Mouse (Mus musculus): Measurements from ENCODE around the gene Irgm2. TPM values are rescaled to one million over a fixed set of nuclear protein-coding genes. Genes with fewer than 3 reads are reported as not detected.
"Not testable (repeated sequence)": the region's sequence is repeated elsewhere in the genome, so short reads cannot be mapped to it uniquely, and the experiment has no call there.

Irgm2 gene
- total RNA-seq, 2 experiments from 2014 or later: 1.8 to 2.8 TPM

GRCm38 (mm10) chr11:58211062-58211681 lies 11.8 kb downstream of the Irgm2 start:
- DNase-seq (ENCODE audit: low spot score in 2 of 2): no peak

GRCm38 (mm10) chr11:58211682-58212067 lies 12.3 kb downstream of the Irgm2 start:
- DNase-seq (ENCODE audit: low spot score in 2 of 2): no peak
- intact Hi-C loops (cut with DNase I): no loop called here

More at GRCm38 (mm10) chr11:58211062-58211681, 11.8 kb downstream of the Irgm2 start:
- intact Hi-C loops (cut with DNase I): no loop called here

DNA sequence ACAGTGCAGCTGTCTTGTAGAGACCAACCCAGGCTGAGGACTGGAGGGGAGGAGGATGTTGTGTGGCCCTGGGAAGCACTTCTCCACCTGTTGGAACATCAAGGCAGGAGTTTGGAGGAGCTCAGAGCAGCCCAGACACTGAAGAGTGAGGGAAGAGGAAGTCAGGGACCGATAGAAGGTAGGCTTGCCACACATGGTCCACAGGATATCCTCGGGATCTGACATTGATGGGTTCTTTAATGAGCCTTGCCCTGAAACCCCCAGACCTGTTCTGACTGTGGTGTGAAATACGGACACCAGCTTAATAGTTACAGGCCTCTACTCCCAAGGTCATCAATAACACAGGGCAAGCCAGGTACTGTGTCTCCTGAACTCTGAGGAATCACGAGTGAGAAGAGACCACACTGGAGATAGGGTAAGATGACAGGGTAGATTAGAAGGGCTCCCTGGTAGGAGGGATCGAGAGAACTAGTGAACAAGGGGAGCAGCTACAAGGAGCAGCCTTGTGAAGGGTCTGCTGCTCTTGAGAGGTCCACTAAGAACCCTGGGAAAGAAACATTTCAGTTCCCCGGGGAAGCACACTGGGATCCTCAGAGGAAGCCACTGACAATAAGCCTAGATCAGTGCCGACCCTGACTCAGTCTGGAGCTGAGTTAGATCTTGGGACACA lies 14.4 kb downstream of the Irgm2 start:
- intact Hi-C loops (cut with DNase I): no loop called here
- no peak for DNase-seq (ENCODE audit: low spot score in 2 of 2)

GRCm38 (mm10) chr11:58214391-58215048 lies 15.1 kb downstream of the Irgm2 start:
- DNase-seq (ENCODE audit: low spot score in 2 of 2): peak in 1 of 2 experiments; percentile 70
- intact Hi-C loops (cut with DNase I): no loop called here

- DNase-seq (ENCODE audit: low spot score in 2 of 2); intact Hi-C loops (cut with DNase I): not testable (repeated sequence)
Measured at GRCm38 (mm10) chr11:58215049-58215430, 15.6 kb downstream of the Irgm2 start.

DNA sequence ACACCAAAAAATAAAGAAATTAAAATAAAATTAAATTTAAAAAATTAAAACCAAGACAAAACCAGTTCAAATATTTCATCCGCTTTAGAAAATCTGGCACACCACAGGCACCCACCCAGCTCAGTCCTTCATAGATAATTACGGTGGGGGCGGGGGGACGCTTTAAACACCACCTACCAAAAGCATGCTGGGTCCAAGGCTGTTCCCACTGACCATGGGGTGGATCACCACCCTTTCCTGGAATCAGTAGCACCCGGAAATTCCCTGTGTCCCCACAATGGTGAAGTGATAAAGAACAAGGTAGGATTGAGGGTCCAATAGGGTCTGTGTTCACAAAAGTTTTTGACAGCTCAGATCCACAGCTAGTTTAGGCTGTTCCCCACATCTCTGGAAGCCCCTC lies 16.4 kb downstream of the Irgm2 start:
- DNase-seq (ENCODE audit: low spot score in 2 of 2): no peak
- intact Hi-C loops (cut with DNase I): no loop called here

- DNase-seq (ENCODE audit: low spot score in 2 of 2): no peak
- intact Hi-C loops (cut with DNase I): no loop called here
Measured at GRCm38 (mm10) chr11:58216823-58217222, 17.4 kb downstream of the Irgm2 start.

DNA sequence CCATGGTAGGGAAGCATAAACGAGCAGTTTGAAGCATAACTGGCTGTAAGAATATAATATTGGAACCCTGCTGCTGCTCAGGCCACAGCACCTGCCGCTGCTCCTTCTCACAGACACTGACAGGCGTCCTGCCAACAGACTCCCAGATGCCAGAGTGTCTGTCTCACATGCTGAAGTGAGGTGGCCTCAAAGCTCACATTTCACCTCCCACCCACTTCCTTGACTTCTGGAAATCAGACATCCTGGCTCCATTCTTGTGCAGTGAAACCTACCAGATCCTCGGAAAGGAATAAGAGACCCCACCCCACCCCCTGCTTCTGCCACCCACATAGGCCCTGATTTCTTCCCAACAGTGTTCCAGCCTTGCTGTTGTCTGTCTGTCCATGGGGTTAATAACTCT lies 24.3 kb downstream of the Irgm2 start:
- intact Hi-C loops (cut with DNase I): no loop called here
- no peak for DNase-seq (ENCODE audit: low spot score in 2 of 2)

DNA sequence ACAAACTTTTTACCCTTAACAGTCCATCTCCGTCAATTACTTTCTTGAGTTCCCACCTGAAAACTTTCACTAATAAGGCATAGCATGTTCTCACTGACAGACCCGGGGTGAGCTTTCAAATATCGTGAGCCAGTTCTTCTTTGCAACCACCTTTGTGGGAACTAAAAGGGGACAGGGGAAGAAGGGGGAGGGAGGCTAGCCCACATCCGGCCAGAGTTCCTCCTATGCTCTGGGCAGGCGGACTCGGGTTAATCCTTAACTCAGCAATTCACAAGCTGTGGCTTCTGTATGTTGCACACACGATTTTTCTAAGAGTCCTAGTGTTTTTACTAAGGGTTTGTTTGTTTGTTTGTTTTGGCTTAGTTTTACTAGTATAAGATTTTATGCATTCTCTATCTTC lies 24.9 kb downstream of the Irgm2 start:
- intact Hi-C loops (cut with DNase I): no loop called here
- peak; percentile 16 to 28 for DNase-seq (ENCODE audit: low spot score in 2 of 2)

GRCm38 (mm10) chr11:58224872-58225271 lies 25.5 kb downstream of the Irgm2 start:
- intact Hi-C loops (cut with DNase I): loop anchor here (1.0 to 5.0 kb wide), 2 partner anchors 46 to 273 kb away; no protein-coding TSS in a partner anchor

GRCm38 (mm10) chr11:58225655-58226054 lies 26.2 kb downstream of the Irgm2 start:
- intact Hi-C loops (cut with DNase I): loop anchor here (1.0 to 5.0 kb wide), 2 partner anchors 46 to 273 kb away; no protein-coding TSS in a partner anchor
- peak; percentile 56 to 57 for DNase-seq (ENCODE audit: low spot score in 2 of 2)

More at GRCm38 (mm10) chr11:58224872-58225271, 25.5 kb downstream of the Irgm2 start:
- not testable (repeated sequence) for DNase-seq (ENCODE audit: low spot score in 2 of 2)

DNA sequence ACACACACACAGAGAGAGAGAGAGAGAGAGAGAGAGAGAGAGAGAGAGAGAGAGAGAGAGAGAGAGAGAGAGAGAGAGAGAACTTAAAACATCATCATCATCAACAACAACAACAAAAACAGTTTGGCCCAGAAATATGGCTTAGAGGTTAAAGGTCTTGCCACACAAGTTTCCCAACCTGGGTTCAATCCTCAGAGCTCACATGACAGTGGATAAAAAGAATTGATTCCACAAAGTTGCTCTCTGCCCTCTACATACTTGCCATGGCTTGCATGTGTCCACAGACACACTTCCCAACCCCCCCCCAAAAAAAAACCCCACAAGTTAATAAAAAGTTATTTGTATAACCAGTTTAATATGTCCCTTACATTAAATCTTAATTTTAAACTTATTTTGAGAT lies 27.0 kb downstream of the Irgm2 start:
- intact Hi-C loops (cut with DNase I): loop anchor here (5.0 kb wide), 1 partner anchor 274 kb away; no protein-coding TSS in a partner anchor
- no peak for DNase-seq (ENCODE audit: low spot score in 2 of 2)

- DNase-seq (ENCODE audit: low spot score in 2 of 2): not testable (repeated sequence)
- intact Hi-C loops (cut with DNase I): loop anchor here (5.0 kb wide), 1 partner anchor 276 kb away; no protein-coding TSS in a partner anchor
Measured at GRCm38 (mm10) chr11:58228021-58228420, 28.6 kb downstream of the Irgm2 start.

DNA sequence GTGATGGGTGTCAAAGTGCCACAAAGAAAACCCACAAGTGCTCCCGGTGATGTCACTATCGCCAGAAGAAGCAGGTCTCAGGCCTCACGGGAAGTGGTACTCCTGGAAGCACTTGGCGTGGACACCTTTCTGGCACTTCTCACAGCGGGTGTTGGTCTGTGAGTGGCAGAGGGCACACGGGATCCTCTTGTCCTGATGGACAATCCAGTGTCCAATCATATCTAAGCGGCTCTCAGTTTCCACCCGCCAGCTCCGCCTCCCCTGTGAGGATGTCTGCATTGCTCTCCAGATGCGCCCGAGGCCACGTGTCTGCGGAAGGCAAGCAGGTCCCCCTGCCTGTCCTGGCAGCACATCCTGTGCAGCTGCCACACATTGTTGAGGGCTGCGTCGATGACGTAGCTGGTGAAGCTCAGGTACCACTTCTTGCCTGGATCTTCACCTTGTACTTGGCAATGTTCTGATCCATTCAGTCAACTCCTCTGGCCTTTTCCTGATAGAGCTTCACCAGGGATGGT lies 31.0 kb downstream of the Irgm2 start:
- no peak for DNase-seq (ENCODE audit: low spot score in 2 of 2)
- intact Hi-C loops (cut with DNase I): no loop called here

DNA sequence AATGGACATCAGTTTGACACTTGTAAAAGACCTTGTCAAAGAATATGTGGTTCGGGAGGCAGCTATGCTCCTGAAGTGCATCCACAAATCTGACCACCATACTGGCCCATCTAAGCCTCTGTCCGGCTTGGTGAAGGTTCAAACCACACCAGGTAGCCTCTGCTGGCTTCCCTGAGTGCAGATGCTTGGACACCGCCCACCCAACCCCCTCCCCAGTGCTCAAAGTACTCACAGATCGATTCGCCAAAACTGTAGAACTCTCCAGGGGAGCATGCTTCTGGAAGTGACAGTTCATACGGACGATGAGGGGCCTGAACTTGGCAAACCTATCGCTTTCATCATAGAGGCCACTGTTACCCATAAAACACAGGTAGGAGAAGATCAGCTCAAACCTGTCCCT lies 31.7 kb downstream of the Irgm2 start:
- DNase-seq (ENCODE audit: low spot score in 2 of 2): no peak

DNA sequence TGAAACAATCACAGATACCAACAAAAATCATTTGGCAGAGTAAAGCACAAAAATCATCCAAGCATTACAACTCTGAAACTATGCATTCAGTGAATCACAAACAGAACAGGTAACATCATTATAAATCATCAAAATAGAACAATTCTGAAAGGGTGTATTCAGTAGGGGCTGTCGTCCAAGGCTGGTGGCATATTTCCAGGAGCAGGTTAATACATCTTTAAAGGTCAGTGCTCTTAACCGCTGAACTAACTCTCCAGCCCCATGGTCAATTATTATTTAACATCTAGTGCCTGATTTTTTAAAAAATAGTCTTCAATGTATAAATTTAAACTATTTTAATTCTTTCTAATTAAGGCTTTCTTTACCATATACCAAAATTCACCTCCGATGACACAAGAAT lies 35.1 kb downstream of the Irgm2 start:
- DNase-seq (ENCODE audit: low spot score in 2 of 2); intact Hi-C loops (cut with DNase I): not testable (repeated sequence)

More for the DNA sequence above, 31.7 kb downstream of the Irgm2 start:
- intact Hi-C loops (cut with DNase I): no loop called here

- intact Hi-C loops (cut with DNase I): no loop called here
Measured at GRCm38 (mm10) chr11:58235152-58235551, 35.7 kb downstream of the Irgm2 start.

GRCm38 (mm10) chr11:58238840-58239791 lies 39.7 kb downstream of the Irgm2 start:
- DNase-seq (ENCODE audit: low spot score in 2 of 2): no peak
- intact Hi-C loops (cut with DNase I): no loop called here

More at GRCm38 (mm10) chr11:58235152-58235551, 35.7 kb downstream of the Irgm2 start:
- no peak for DNase-seq (ENCODE audit: low spot score in 2 of 2)

GRCm38 (mm10) chr11:58247294-58247693 lies 47.9 kb downstream of the Irgm2 start:
- no peak for DNase-seq (ENCODE audit: low spot score in 2 of 2)
- intact Hi-C loops (cut with DNase I): no loop called here

Data from left cerebral cortex, postnatal 25 days (tissue).